Mouse (Mus musculus) embryonic fibroblast, embryonic 13.5 days (primary cell): ENCODE results near the gene Lrba.

ENCODE experiments used
- CTCF ChIP-seq: IDR thresholded peaks from 2 replicates; pipeline ENCODE4 v1.5.1; 2011; ENCODE audit warnings: mild to moderate bottlenecking, control low read depth, low read length, moderate library complexity, borderline replicate concordance; ENCODE audit not compliant: insufficient read depth
- POLR2A ChIP-seq: IDR thresholded peaks from 2 replicates; pipeline ENCODE4 v1.6.1; 2011; ENCODE audit warnings: low read depth, mild to moderate bottlenecking, control low read depth, low read length, moderate library complexity

DNA sequence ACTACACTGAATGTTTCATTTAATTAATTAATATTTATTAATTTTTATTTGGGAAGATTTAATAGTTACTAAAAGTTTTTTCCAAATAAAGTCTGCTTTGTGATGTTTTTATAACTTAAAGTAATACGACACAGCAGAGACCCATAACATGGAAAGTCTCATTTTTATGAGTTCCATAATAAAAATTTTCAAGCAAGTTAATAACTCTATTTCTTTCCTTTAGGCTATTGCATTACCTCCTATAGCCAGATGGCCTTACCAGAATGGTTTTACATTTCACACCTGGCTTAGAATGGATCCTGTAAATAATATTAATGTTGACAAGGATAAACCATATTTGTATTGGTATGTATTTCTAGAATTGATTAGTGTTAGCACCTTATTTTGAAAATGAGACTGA is 70.4 kb downstream of the Lrba start:
- no peak for TF ChIP-seq CTCF
- no peak for TF ChIP-seq POLR2A
